Comparison of ENCODE assay signal across 8 mouse cellular contexts in genomic region chr12:7978190-7978884, GRCm38 (mm10). TPM values are rescaled to one million over a fixed set of nuclear protein-coding genes. Genes with fewer than 3 reads are reported as not detected.
DNase-seq lines count a peak whose midpoint lies in the region; ATAC-seq and TF ChIP-seq lines count a peak whose summit lies in the region.

No protein-coding gene starts in this region.

- no peaks in the 10 kb centered on the region for H3K4me1 ChIP-seq in embryonic facial prominence, embryonic 12.5 days
- no peaks in the 10 kb centered on the region for H3K4me1 ChIP-seq in heart, embryonic 12.5 days (replicated peaks)
- no peaks in the 10 kb centered on the region for H3K4me1 ChIP-seq in kidney, embryonic 16.5 days (ENCODE audit: insufficient read depth, low read length)
- no peaks in the 10 kb centered on the region for H3K4me1 ChIP-seq in limb, embryonic 14.5 days (ENCODE audit: control insufficient read depth, insufficient read depth, low read length)
- no peaks in the 10 kb centered on the region for H3K4me1 ChIP-seq in midbrain, postnatal 0 days (ENCODE audit: insufficient read depth, low read length)
- H3K4me1 ChIP-seq in stomach, embryonic 14.5 days (ENCODE audit: control insufficient read depth, insufficient read depth, low read length) = no peaks in the 10 kb centered on the region

- peak; percentile 80 for DNase-seq in 3T3-L1 (ENCODE audit: low read depth, low spot score)
- DNase-seq in adrenal gland, postnatal 25 days = peak; percentile 59
- DNase-seq in limb, embryonic 14.5 days (ENCODE audit: low spot score) = peak; percentile 78
- peak; percentile 78 for DNase-seq in midbrain, postnatal 0 days (ENCODE audit: low spot score)

- no peak overlapping the region for H3K9ac ChIP-seq in embryonic facial prominence, embryonic 12.5 days
- H3K9ac ChIP-seq in heart, embryonic 12.5 days = no peak overlapping the region
- no peak overlapping the region for H3K9ac ChIP-seq in kidney, embryonic 16.5 days (replicated peaks; ENCODE audit: low read length)
- H3K9ac ChIP-seq in limb, embryonic 14.5 days (ENCODE audit: low read depth, low read length, severe bottlenecking) = no peak overlapping the region
- no peak overlapping the region for H3K9ac ChIP-seq in midbrain, postnatal 0 days (replicated peaks; ENCODE audit: low read length, poor library complexity, severe bottlenecking)
- no peak overlapping the region for H3K9ac ChIP-seq in stomach, embryonic 14.5 days (replicated peaks; ENCODE audit: low read depth, low read length)

- H3K27ac ChIP-seq in embryonic facial prominence, embryonic 12.5 days = no peak overlapping the region
- H3K27ac ChIP-seq in heart, embryonic 12.5 days (ENCODE audit: poor library complexity, severe bottlenecking) = no peak overlapping the region
- H3K27ac ChIP-seq in kidney, embryonic 16.5 days (ENCODE audit: low read length) = no peak overlapping the region
- H3K27ac ChIP-seq in limb, embryonic 14.5 days (replicated peaks; ENCODE audit: low read depth, low read length) = no peak overlapping the region
- H3K27ac ChIP-seq in midbrain, postnatal 0 days (ENCODE audit: low read depth, low read length) = no peak overlapping the region
- no peak overlapping the region for H3K27ac ChIP-seq in stomach, embryonic 14.5 days (ENCODE audit: low read length)

- no peaks in the 10 kb centered on the region for H3K36me3 ChIP-seq in embryonic facial prominence, embryonic 12.5 days
- no peaks in the 10 kb centered on the region for H3K36me3 ChIP-seq in heart, embryonic 12.5 days
- H3K36me3 ChIP-seq in kidney, embryonic 16.5 days (ENCODE audit: insufficient read depth, low read length) = no peaks in the 10 kb centered on the region
- no peaks in the 10 kb centered on the region for H3K36me3 ChIP-seq in limb, embryonic 14.5 days (ENCODE audit: control insufficient read depth, insufficient read depth, low read length)
- H3K36me3 ChIP-seq in midbrain, postnatal 0 days (ENCODE audit: insufficient read depth, low read length) = no peaks in the 10 kb centered on the region
- no peaks in the 10 kb centered on the region for H3K36me3 ChIP-seq in stomach, embryonic 14.5 days (ENCODE audit: control insufficient read depth, insufficient read depth, low read length)

- 43% methylated on average over 13 of the region's 13 CpGs for WGBS in embryonic facial prominence, embryonic 12.5 days
- WGBS in heart, embryonic 12.5 days = 43% methylated on average over 13 of the region's 13 CpGs
- WGBS in kidney, embryonic 16.5 days = 48% methylated on average over 13 of the region's 13 CpGs
- WGBS in limb, embryonic 14.5 days = 59% methylated on average over 13 of the region's 13 CpGs
- 42% methylated on average over 13 of the region's 13 CpGs for WGBS in midbrain, postnatal 0 days
- 52% methylated on average over 13 of the region's 13 CpGs for WGBS in stomach, embryonic 14.5 days

- peak; percentile 98 for TF ChIP-seq CTCF in midbrain, postnatal 0 days (IDR thresholded peaks at IDR 0.05)

- H3K27me3 ChIP-seq in embryonic facial prominence, embryonic 12.5 days = no peaks in the 10 kb centered on the region
- H3K27me3 ChIP-seq in heart, embryonic 12.5 days (replicated peaks) = no peaks in the 10 kb centered on the region
- no peaks in the 10 kb centered on the region for H3K27me3 ChIP-seq in kidney, embryonic 16.5 days (ENCODE audit: insufficient read depth, low read length)
- no peaks in the 10 kb centered on the region for H3K27me3 ChIP-seq in limb, embryonic 14.5 days (ENCODE audit: control insufficient read depth, insufficient read depth, low read length)
- no peaks in the 10 kb centered on the region for H3K27me3 ChIP-seq in midbrain, postnatal 0 days (ENCODE audit: insufficient read depth, low read length)
- H3K27me3 ChIP-seq in stomach, embryonic 14.5 days (ENCODE audit: control insufficient read depth, insufficient read depth, low read length) = no peaks in the 10 kb centered on the region

- TF ChIP-seq POLR2A in limb, embryonic 14.5 days (IDR thresholded peaks at IDR 0.05; ENCODE audit: borderline replicate concordance, extremely low read depth, insufficient read depth, insufficient read length) = no peak

- ATAC-seq in embryonic facial prominence, embryonic 12.5 days (ENCODE audit: insufficient number of reproducible peaks, insufficient read depth, low FRiP score, low TSS enrichment) = 0 out of 2 replicates have a peak, but pooled peaks have one; percentile 41
- ATAC-seq in heart, embryonic 12.5 days (ENCODE audit: insufficient number of reproducible peaks, low FRiP score) = peak; percentile 53; the same call in 1 of the 2 replicates
- ATAC-seq in kidney, embryonic 16.5 days (ENCODE audit: low FRiP score, low TSS enrichment) = peak; percentile 75
- ATAC-seq in limb, embryonic 14.5 days (ENCODE audit: low FRiP score, low read depth) = peak; percentile 47; the same call in 1 of the 2 replicates
- peak; percentile 82 for ATAC-seq in midbrain, postnatal 0 days (ENCODE audit: low FRiP score)
- ATAC-seq in stomach, embryonic 14.5 days (ENCODE audit: insufficient number of reproducible peaks, insufficient read depth, low FRiP score, low read depth) = peak; percentile 64

- H3K9me3 ChIP-seq in embryonic facial prominence, embryonic 12.5 days = no peaks in the 10 kb centered on the region
- no peaks in the 10 kb centered on the region for H3K9me3 ChIP-seq in heart, embryonic 12.5 days (replicated peaks)
- no peaks in the 10 kb centered on the region for H3K9me3 ChIP-seq in kidney, embryonic 16.5 days (ENCODE audit: low read length)
- no peaks in the 10 kb centered on the region for H3K9me3 ChIP-seq in limb, embryonic 14.5 days (ENCODE audit: control insufficient read depth, low read length)
- no peaks in the 10 kb centered on the region for H3K9me3 ChIP-seq in midbrain, postnatal 0 days (ENCODE audit: low read length)
- no peaks in the 10 kb centered on the region for H3K9me3 ChIP-seq in stomach, embryonic 14.5 days (ENCODE audit: control insufficient read depth, low read depth, low read length)

- no peak overlapping the region for H3K4me2 ChIP-seq in embryonic facial prominence, embryonic 12.5 days (replicated peaks)
- H3K4me2 ChIP-seq in heart, embryonic 12.5 days = no peak overlapping the region
- H3K4me2 ChIP-seq in kidney, embryonic 16.5 days (replicated peaks; ENCODE audit: low read depth, low read length) = no peak overlapping the region
- H3K4me2 ChIP-seq in limb, embryonic 14.5 days (replicated peaks; ENCODE audit: low read depth, low read length, severe bottlenecking) = no peak overlapping the region
- H3K4me2 ChIP-seq in midbrain, postnatal 0 days (ENCODE audit: low read depth, low read length, poor library complexity, severe bottlenecking) = peak overlapping the region; percentile 12; the same call in 1 of the 2 replicates
- no peak overlapping the region for H3K4me2 ChIP-seq in stomach, embryonic 14.5 days (replicated peaks; ENCODE audit: low read depth, low read length)

- no peak overlapping the region for H3K4me3 ChIP-seq in embryonic facial prominence, embryonic 12.5 days
- no peak overlapping the region for H3K4me3 ChIP-seq in heart, embryonic 12.5 days
- no peak overlapping the region for H3K4me3 ChIP-seq in kidney, embryonic 16.5 days (ENCODE audit: low read length)
- H3K4me3 ChIP-seq in limb, embryonic 14.5 days (replicated peaks; ENCODE audit: low read length) = no peak overlapping the region
- no peak overlapping the region for H3K4me3 ChIP-seq in midbrain, postnatal 0 days (ENCODE audit: low read depth, low read length)
- no peak overlapping the region for H3K4me3 ChIP-seq in stomach, embryonic 14.5 days (ENCODE audit: low read depth, low read length)

RNA-seq across cellular contexts. Expression of gene Apob, which starts 0.9 kb away (rescaled TPM):
- 0.06 and 27.1 TPM in 2 replicates for total RNA-seq in adrenal gland, postnatal 25 days (2021)
- 0.13 and 0.24 TPM in 2 replicates for polyA plus RNA-seq in embryonic facial prominence, embryonic 12.5 days (2016; fragmentation: Nextera tagmentation; extraction: Ambion mirVana)
- 0.62 and 2.3 TPM in 2 replicates for polyA plus RNA-seq in heart, embryonic 12.5 days (2016; fragmentation: Nextera tagmentation; extraction: Ambion mirVana)
- polyA plus RNA-seq in kidney, embryonic 16.5 days (2015; fragmentation: Nextera tagmentation; extraction: Ambion mirVana) = 0.36 and 0.42 TPM in 2 replicates
- polyA plus RNA-seq in limb, embryonic 14.5 days (2012; rRNA removed) = 0.99 and 1.2 TPM in 2 replicates
- polyA plus RNA-seq in limb, embryonic 14.5 days (2014; fragmentation: Nextera tagmentation; extraction: Ambion mirVana) = 0.01 TPM in 1 of 2 replicates, not detected in the other
- 0.05 TPM in 2 replicates for total RNA-seq in midbrain, postnatal 0 days (2014; rRNA removed)
- polyA plus RNA-seq in midbrain, postnatal 0 days (2015; fragmentation: Nextera tagmentation; extraction: Ambion mirVana) = not detected in 2 replicates
- 0.46 and 0.66 TPM in 2 replicates for polyA plus RNA-seq in stomach, embryonic 14.5 days (2014; fragmentation: Nextera tagmentation; extraction: Ambion mirVana)
